Mouse (Mus musculus): ENCODE measurements around the gene Glyr1. TPM values are rescaled to one million over a fixed set of nuclear protein-coding genes. Genes with fewer than 3 reads are reported as not detected.

Glyr1 gene
- total RNA-seq, 2 experiments from 2014 or later = 135 to 138 TPM

DNA sequence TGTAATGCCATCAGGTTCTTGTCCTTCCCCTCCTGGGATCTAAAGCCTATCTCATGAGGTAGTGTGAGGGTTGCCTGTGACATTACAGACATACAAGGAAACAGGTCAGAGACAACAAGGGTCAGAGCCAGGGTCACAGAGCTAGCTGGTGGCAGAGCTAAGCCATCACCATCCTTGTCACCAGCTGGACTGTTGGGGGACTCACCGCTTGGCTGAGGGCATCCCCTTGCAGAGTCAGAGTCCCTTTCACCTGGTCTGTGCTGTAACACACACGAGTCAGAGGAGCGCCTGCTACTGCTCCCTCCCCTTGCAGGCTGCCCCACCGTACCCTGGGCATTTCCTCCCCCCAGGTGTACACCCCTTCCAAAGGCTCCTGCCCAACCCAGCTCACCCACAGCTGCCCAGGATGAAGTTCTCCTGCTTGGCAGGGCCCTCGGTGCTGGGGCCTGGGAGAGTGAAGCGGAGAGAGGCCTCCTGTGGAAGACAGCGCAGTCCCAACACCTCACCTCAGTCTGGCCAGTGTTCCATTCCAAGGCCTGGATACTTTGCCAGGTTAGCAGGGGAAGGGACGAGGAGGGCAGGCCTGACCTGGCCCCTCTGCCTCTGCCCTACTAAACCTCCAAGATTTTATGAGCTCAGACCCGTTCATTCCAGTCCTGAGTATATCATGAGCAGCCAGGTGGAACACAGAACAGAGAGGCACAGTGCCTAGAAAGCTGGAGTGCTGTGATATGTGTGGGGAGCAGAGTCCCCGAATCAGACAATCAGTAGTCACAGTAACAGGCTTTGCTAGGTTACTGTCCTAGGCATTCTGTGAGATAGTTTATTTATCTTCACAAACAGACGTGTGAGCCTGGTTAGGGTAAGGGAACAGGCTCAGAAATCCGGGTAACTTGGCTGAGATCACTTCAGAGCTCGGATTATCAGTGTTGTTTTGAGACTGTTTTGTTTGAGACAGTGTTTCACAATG lies 37.3 kb downstream of the Glyr1 start:
- DNase-seq (ENCODE audit: extremely low spot score in 1 of 2, low spot score in 1 of 2) = no peak

DNA sequence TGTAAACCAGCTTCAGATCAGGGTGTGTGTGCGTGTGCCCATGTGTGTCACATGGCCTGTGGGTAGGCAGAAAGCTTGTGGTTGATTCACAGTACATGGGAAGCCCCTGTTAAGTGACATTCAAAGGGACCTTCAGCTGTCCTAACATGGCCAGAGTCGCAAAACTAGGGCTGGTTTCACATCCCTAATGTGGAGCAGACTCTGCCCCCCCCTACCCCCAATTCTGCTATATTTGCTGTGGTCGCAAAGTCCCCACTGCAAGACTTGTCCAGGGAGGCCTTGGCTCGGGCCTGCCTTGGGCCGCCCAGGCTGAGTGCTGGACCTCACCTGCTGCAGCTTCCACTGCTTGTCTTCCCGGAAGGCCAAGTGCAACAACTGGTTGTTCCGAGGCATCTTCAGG lies 38.4 kb downstream of the Glyr1 start:
- no peak for DNase-seq (ENCODE audit: extremely low spot score in 1 of 2, low spot score in 1 of 2)

DNA sequence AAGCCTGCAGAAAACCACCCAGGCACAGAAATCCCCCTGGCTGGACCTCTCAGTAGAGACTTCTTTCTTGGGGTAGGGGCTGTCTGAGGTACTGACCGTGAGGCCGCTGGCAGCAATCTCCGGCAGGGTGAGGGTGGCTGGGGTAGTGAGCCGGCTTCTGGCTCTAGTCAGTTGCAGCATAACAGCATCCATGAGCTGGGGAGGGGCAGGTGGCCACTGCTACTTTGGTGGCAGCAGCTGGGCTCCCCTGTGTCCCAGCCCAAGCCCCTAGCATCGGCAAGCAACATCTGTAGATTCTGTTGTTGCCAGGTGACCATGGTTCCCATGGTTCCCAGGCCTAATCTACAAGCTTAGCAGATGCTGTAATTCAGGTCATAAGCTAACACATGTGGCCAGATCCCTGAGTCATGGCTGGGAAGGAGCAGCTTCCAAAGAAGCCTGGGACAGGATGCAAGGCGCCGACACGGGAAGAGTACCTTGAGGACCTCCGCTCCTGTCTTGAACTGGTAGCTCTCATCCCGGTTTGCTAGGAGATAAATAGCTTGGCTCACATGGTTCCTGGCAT lies 39.2 kb downstream of the Glyr1 start:
- DNase-seq (ENCODE audit: extremely low spot score in 1 of 2, low spot score in 1 of 2) = no peak

DNA sequence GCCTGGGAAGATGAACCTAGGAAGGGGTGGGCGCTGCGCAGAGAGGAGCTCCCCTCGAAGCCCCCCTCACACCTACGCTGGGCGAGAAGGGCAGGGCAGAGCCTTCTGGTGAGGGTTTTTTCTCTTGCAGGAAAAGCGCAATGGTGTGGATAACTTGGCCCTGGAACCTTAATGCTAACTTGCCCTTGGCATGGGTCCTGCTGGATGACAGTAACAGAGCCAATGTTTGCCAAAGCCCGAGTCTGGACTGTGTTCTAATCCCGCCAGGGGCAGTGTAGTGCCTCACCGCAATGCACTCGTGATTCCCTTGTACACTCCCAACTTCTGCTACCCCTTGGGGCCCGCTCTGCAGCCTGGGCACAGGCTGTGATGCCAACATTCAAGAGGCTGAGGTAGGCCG lies 41.6 kb downstream of the Glyr1 start:
- DNase-seq (ENCODE audit: extremely low spot score in 1 of 2, low spot score in 1 of 2) = no peak

DNA sequence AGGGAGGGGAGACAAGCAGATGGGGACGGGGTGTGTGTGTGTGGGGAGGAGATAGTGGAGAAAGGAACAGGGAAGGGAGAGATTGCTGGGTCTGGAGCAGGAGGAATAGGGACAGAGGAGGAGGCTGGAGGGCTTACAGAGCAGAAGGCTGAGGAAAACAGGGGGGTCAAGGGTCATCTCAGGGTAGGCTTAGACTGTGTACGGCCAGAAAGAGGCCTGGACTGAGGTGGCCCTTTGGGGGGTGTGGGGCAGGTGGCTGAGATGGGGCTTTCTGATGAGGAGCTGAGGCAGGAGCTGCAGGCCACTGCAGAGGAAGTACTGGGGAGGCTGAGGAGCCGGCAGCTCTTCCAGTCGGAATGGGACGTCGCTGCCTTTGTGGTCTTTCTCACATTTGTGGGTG lies 42.2 kb downstream of the Glyr1 start:
- no peak for DNase-seq (ENCODE audit: extremely low spot score in 1 of 2, low spot score in 1 of 2)

DNA sequence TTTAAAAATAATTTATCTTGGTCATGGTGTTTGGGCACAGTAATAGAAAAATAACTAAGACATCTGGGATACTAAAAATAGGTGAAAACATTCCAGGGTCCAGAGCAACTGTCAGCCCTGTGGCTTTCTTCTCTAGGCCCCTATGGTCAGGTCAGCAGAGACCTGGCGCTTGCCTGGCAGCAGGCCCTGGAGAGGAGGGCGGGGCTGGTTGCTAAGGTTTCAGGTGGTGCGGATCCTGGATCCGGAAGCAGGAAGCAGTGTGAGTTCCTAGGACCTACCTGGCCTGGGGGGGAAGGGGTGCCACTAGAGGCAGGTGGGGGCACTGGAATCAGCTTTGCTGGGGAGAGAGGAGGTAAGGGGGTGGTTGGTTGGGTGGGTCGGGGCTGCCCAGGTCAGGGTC lies 42.6 kb downstream of the Glyr1 start, which contains the start of gene Smim22:
Gene Smim22 (plus strand): TSS at position 222 of the 400 bp plus-strand sequence.
- no peak for DNase-seq (ENCODE audit: extremely low spot score in 1 of 2, low spot score in 1 of 2)

DNA sequence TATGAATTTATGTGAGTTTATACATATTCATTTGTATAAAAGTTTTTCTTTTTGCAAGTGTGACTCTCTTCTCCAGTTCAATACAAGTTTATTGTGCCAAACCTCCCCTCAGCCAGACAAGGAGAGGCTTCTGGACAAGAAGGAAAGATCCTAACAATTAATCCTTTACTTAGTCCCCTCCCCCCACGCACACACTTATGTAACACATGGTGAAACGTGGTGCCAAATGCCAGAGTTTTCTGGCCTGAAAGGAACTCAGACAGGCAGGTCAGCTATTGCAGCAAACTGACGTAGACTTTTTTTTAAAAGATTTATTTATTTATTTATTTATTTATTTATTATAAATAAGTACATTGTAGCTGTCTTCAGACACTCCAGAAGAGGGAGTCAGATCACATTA lies 49.1 kb downstream of the Glyr1 start:
- DNase-seq (ENCODE audit: extremely low spot score in 1 of 2, low spot score in 1 of 2) = no peak

DNA sequence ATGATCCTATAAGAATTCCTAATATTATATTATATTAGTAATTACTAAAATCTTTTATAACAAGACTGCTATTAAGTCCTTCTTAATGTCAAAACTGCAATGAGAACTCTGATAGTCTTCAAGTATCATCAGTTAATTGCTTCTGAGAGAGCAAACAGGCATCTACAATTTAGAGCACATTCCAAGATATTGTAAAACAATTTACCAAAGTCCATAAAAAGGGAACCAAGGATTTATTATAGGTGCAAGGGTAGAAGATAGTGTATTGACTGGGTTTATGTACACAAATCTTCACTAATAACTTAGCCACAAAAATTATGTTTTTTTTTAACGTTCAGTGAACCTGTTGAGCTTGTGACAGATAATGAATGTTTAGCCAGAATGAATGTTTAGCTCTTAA lies 50.7 kb downstream of the Glyr1 start:
- no peak for DNase-seq (ENCODE audit: extremely low spot score in 1 of 2, low spot score in 1 of 2)

DNA sequence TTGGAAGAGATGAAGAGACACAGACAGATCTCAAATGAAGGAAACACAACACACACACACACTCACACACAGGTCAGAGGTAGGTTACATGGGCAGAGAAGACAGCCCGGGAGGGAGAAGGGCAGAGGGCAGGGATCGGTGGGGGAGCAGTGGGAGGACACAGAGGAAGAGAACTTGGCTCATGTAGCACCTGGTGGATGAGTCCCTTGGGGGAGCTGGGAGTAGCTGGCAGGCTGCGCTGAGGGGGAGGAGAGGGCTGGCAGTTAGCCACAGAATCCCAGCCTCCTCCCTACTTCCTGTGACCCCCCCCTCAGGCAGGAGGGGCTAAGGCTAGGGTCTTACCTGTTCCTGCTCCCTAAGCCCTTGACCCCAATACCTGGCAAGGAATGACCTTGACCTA lies 52.1 kb downstream of the Glyr1 start, which contains the start of gene Sept12:
Gene Sept12 (minus strand): TSS at position 300 of the 400 bp plus-strand sequence.
- no peak for DNase-seq (ENCODE audit: extremely low spot score in 1 of 2, low spot score in 1 of 2)

DNA sequence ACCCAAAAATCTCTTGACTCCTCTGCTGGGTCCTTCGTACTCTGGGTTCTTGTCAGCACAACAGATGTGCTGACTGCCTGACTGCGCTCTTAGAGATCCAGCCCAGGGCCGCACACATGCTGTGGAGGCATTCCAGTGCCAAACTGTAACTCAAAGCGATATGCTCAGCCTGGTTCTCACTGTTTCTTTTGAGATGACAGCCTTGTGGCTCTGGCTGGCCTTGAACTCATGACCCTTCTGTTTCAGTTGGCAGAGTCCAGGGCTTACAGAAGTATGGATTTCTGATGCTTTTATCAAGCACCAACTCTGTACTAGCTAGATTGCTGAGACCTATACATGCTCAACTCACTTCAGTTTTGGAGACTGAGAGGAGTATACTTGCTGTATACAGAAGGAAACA lies 56.4 kb downstream of the Glyr1 start:
- DNase-seq (ENCODE audit: extremely low spot score in 1 of 2, low spot score in 1 of 2) = no peak

DNA sequence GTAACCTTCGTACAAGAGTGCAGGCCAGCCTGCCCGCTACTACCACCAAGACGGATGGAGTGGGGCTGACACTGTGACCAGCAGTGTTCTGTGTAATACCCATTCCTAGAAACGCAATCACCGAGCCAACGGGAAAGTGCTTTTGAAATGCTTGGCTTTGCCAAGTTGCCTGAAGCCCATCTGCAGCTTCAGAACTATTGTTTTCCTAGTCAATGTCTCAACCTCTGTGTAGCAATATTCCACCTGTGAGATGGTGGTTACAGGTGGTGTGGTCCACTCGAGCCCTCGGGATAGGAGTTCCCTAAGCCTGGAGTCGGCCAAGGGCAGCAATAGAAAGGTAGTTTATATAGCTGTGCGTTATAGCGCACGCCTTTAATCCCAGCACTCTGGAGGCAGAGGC lies 64.9 kb downstream of the Glyr1 start:
- DNase-seq (ENCODE audit: extremely low spot score in 1 of 2, low spot score in 1 of 2) = no peak

DNA sequence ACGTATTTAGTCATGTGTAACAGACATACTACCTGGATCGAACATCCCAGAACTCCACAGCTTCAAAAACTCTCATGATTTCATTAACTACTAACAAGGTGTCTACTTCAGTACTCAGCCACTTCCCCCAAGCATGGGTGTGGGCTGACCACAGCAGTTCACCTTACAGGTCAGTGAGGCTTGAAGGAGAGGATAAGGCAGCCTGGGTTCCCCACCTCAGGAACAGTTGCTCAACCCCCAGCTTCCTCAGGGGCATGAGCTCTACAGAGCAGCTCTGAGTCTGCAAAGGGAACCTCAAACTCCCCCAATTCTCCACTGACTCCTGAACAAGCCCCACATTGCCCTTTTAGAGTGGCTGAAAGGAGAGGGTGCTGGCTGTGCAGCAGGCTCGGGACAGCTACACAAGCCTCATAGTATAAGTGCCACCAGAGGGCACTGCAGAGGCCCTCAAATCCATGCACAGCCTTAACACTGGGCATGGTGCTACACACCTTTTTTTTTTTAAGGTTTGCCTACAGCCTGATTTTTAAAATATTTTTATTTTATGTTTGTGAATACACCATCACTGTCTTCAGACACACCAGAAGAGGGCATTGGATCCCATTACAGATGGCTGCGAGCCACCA lies 69.8 kb downstream of the Glyr1 start:
- DNase-seq (ENCODE audit: extremely low spot score in 1 of 2, low spot score in 1 of 2) = no peak

DNA sequence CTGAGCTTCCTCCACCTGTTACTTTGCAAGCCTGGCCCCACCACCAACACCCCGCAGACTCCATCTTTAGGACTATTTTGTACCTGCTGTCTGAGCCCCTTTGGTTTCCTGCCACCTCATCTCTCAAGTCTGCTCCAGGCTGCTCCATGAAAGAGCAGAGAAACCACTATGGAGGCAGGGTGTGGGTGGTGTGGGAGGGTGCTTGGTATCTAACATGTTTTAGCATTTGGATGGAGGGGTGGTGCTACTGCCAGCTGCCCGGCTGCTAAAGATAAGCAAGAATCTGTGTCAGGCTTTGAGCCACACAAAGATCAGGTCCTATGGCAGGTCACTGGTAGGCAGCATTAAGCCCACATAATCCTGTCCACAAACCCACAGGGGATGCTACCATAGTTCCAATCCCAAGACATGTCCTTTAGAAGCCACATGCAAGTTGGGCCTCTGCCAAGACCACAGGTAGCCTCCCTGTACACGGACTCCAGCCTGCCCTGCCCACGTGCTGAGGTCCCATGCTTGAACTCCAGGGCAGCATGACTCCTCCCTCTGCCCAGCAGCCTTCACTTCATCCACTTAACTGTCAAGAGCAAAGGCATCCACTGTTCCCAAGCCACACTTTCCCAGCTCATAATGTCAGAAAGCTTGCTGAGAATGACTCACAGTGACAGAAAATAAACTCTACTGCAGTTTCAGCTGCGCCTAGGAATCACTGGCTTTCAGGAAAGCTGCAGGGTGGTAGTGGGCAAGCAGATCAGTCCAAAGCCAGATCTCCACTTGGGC lies 71.2 kb downstream of the Glyr1 start:
- DNase-seq (ENCODE audit: extremely low spot score in 1 of 2, low spot score in 1 of 2) = no peak

DNA sequence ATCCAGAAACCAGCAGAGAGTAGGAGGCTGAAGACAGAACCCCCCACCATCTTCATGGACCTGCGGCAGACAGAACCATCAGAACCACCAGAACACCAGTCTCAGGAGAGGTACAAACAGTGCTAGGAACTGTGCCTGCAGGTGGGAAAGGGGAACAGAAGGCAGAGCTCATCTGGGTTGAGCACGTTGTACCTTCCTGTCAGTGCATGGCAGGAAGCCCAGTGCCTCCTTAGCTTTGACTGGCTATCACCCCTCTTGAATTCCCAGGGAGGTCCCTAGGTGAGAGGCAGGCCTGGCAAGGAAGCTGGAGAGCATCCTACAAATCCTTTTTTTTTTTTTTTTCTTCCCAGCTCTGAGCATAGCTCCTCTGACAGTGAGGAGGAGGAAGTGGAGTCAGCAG lies 73.5 kb downstream of the Glyr1 start:
- no peak for DNase-seq (ENCODE audit: extremely low spot score in 1 of 2, low spot score in 1 of 2)

DNA sequence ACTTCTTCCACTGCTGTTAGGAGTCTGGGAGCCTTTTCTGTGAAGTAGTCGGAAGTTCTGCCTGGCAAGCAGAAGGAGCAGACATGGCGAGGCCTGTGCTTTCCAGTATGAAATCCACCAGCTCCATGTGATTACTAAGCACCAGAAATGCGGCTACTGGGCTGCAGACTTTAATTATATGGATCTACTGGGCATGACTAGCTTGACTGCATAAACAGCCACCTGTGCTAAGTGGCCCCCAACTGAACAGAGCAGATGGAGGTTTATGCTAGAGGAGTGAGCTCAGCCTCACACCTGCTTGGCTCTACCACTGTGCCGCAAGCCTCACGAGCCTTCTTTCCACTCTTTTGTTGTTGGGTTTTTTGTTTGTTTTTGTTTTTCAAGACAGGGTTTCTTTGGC lies 75.1 kb downstream of the Glyr1 start:
- DNase-seq (ENCODE audit: extremely low spot score in 1 of 2, low spot score in 1 of 2) = no peak

DNA sequence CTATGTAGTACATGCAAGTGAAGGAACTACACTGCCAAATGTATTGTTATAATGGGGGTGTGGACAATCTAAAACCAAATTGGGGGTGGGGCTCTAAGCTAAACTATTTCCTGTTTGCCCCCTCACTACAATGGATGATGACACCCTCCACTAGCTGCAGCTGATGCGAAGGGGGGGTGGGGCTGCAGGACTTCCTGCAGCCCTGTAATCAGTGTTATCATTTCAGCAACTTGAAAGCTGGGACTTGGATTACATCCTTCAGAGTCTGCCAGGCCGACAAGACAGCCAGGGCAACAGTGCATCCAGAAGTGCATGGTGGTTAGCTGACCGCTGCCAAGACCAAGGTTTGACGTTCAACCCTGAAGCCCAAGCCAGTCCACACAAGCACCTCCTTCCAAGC lies 78.0 kb downstream of the Glyr1 start:
- DNase-seq (ENCODE audit: extremely low spot score in 1 of 2, low spot score in 1 of 2) = no peak

DNA sequence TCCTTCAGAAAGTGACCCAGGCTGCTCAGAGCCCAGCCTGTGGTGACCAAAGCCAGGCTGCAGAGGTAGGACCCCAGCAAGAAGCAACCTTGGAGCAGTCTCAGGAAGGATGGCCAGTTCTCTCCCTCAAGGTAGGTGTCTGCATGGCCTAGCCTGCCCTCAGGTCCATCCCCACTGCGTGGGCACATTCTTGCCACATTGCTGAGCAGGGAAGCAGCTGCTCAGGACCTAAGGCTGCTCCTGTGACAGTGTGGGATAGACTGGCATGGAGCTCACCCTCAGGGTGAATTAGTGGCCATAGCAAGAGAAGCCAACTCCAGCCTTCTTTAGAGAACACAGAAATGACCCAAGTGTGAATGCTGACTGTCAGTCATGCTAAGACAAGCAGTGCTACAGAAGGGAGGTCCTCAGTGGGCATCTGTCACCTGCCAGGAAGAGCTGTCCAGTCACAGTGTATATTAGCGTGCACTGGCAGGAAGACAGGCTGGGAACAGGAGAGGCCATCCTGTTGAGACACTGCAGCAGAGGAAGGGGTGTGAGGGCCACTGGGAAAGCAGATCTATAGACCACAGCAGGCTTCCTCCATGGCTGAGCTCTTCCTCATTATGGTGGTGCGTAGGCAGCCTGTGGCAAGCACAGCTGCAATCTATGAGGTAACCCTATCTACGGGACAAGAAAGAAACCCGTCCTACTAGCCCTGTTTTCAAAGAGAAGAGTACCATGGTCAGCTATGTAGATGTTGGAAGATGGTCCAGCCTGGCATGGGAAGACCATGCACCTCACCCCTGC lies 80.4 kb downstream of the Glyr1 start:
- no peak for DNase-seq (ENCODE audit: extremely low spot score in 1 of 2, low spot score in 1 of 2)

DNA sequence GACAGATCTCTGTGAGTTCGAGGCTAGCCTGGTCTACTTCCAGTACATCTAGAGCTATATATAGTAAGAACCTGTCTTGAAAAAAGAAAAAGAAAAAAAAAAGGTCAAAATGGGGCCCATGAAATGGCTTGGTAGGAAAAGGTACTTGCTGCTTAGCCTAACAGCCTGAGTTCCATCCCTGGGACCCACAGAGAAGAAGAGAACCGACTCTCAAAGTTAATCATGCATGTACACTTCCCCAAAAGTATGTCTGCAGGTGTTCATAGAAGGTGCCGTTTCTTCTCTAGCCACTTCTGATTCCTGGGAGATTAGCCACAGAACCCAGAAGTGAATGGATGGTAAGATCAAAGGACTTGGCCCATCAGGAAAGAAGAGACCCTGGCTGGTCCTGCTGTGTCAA lies 81.2 kb downstream of the Glyr1 start:
- DNase-seq (ENCODE audit: extremely low spot score in 1 of 2, low spot score in 1 of 2) = no peak

DNA sequence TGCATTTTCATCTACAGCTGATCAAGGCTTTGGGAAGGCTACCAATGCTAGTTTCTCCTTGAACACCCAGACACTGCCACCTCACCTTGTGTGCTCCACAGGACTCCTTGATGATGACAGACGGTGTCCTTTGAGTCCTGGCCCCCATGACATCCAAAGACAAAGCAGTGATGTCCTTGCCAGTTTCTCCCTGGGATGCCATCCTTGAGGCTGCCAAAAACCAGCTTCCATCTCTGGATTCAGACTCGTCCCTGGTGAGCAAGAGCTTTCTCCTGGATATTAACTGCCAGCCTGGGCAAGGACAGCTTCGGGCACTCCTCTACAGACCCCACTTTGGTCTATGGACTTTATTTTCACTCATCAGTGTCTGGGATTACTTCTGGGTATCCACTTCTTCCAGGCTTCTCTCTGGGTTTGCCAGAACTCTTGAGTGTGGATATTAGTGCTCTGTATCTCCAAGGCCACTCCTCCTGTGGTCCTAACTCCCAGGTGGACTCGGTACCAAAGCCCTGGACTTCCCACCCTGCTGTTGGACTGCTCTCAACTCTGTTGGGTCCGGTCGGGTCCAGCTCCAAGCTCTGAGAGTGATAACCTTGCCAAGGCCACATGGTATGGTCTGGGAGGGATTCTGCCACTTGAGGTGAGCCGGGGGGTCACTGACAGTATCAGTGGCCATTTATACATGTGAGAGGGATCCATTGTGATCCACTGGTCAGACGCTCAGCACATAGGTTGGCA lies 84.1 kb downstream of the Glyr1 start:
- no peak for DNase-seq (ENCODE audit: extremely low spot score in 1 of 2, low spot score in 1 of 2)

All from layer of hippocampus, postnatal 25 days (tissue).